Mouse (Mus musculus): Measurements from ENCODE around the gene Slc25a15. TPM values are rescaled to one million over a fixed set of nuclear protein-coding genes. Genes with fewer than 3 reads are reported as not detected.

The Slc25a15 gene
- polyA plus RNA-seq (2016; fragmentation: Nextera tagmentation; extraction: Ambion mirVana), result 11.6 and 14.2 TPM in 2 replicates

DNA sequence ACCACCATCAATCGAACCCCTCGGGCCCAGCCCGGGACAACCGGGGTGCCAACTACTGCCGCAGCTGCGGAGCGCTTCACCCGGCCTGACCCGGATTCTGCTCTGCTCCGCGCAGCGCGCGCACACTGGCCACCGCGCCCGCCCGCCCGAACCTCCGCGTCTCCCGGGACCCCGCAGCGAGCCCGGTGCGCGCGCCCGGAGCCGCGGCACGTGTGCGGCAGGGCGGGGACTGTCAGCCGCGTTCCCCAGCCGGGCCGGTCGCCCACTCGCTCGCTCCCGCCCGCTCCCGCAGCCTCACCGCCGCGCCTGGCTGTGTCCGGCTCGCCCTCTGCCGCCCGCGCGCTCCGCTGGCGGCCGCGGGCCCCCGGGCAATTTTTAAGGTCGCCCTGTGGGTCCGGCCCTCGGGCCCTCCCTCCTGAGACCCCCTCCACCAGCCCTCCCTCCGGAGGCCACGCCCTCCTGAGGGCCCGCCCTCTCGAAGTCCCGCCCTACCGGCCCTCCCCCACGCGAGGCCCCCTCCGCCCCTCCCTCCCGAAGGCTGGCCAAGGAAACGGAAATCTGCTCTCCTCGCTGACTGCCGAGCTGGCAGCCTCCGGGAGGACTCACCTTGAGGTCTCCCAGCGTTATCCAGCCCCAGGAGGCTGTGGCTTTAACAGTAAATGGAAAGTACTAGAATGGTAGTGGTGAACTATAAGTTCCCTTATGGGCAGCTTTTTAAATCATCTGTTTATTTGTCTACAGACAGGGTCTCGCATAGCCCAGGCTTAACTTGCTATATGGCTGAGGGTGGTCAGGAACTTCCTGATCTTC is at the start of gene Slc25a15:
Gene Slc25a15, minus strand, starts transcription at position 456 of the 810 bp plus-strand sequence.
- Histone ChIP-seq H3K27ac (peak within 1 kb of the TSS; percentile 57; the same call in 1 of the 2 replicates), H3K9ac (peak within 1 kb of the TSS; percentile 70), H3K27me3 (replicated peaks) (no peaks in the 10 kb centered on the region), H3K4me1 (peaks cover 3% of the 10 kb centered on the region; the same call in 1 of the 2 replicates), H3K36me3 (no peaks in the 10 kb centered on the region), H3K4me3 (peak within 1 kb of the TSS; percentile 71), H3K4me2 (replicated peaks) (peak within 1 kb of the TSS; percentile 87), H3K9me3 (0 out of 2 replicates have a peak, but pooled peaks cover 4% of the 10 kb centered on the region)
- ATAC-seq (ENCODE audit: low FRiP score, low read depth), result peak; percentile 92
- under 1% methylated on average over 77 of the region's 77 CpGs for WGBS

DNA sequence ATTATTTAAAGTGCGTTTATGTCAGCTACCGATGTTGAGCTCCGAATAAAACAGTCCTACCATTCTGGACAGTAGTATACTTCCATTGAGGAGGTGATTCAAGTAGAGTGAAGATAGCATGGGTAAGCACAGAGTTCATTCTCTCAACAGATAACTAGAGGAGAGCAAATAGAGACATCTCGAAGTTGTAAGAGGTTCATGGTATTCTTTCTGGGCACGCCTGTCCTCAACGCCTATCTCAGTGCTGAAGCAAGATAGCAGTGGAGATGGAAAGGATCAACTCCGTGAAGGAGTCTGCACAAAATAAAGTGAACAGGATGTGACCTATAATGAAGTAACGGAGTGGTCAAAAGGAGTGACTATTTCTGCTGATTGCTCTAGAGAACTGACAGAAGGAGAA is 13.6 kb upstream of the Slc25a15 start:
- no peak for ATAC-seq (ENCODE audit: low FRiP score, low read depth)
- Histone ChIP-seq H3K9me3 (no peaks in the 10 kb centered on the region), H3K36me3 (peaks cover 9% of the 10 kb centered on the region), H3K4me1 (peaks cover 8% of the 10 kb centered on the region; the same call in 1 of the 2 replicates), H3K27ac (no peak overlapping the region), H3K27me3 (replicated peaks) (no peaks in the 10 kb centered on the region), H3K9ac (peak overlapping the region; percentile 86), H3K4me2 (replicated peaks) (peak overlapping the region; percentile 82), H3K4me3 (peak overlapping the region; percentile 86)
- WGBS, result 23% methylated on average over 8 of the region's 8 CpGs

GRCm38 (mm10) chr8:22411282-22411702 is 12.9 kb upstream of the Slc25a15 start, which contains the start of gene Mrps31:
Gene Mrps31, plus strand, starts transcription at chr8:22411361.
- under 1% methylated on average over 25 of the region's 25 CpGs for WGBS

DNA sequence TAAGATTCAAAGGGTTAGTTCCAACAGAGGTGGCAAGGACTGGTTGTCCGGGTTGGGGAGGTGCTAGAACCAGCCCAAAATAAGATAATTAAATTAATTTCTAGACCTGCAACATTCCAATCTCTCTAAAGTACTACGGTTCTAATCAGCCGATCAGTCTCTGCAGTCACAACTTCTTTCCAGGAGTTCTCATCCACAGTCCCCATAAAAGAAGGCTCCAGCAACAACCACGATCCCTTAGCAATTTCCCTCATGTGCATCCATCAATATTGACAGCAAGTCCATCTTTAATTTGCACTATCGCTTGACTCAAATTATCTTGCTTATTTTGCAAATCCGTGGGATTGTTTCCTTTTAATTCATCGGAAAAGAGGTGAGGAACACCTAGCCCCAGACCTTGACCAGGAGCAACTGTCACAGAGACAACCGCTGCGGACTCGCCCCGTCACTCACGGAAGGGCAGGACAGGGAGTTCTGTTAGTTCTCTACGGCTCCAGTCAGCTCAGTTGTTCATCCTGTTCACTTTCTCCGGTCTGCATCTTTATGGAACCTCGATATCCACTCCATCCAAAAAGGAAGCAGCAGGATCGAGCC is 12.4 kb upstream of the Slc25a15 start:
- Histone ChIP-seq H3K4me2 (replicated peaks) (peak overlapping the region; percentile 82), H3K4me3 (peak overlapping the region; percentile 86), H3K27ac (0 out of 2 replicates have a peak overlapping the region, but pooled peaks have one; percentile 1), H3K9ac (peak overlapping the region; percentile 86), H3K9me3 (no peaks in the 10 kb centered on the region), H3K4me1 (peaks cover 8% of the 10 kb centered on the region; the same call in 1 of the 2 replicates), H3K27me3 (replicated peaks) (no peaks in the 10 kb centered on the region), H3K36me3 (peaks cover 3% of the 10 kb centered on the region; the same call in 1 of the 2 replicates)
- ATAC-seq (ENCODE audit: low FRiP score, low read depth), result peak; percentile 75
- 16% methylated on average over 16 of the region's 16 CpGs for WGBS

More at GRCm38 (mm10) chr8:22411282-22411702, 12.9 kb upstream of the Slc25a15 start, which contains the start of gene Mrps31:
- peak within 1 kb of the TSS; percentile 86 for H3K9ac ChIP-seq
- peaks cover 8% of the 10 kb centered on the region; the same call in 1 of the 2 replicates for H3K4me1 ChIP-seq
- no peaks in the 10 kb centered on the region for H3K27me3 ChIP-seq (replicated peaks)
- peaks cover 8% of the 10 kb centered on the region for H3K36me3 ChIP-seq
- peak within 1 kb of the TSS; percentile 82 for H3K4me2 ChIP-seq (replicated peaks)
- H3K27ac ChIP-seq, result 0 out of 2 replicates have a peak within 1 kb of the TSS, but pooled peaks have one; percentile 1
- H3K4me3 ChIP-seq, result peak within 1 kb of the TSS; percentile 86
- peak; percentile 91 for ATAC-seq (ENCODE audit: low FRiP score, low read depth)
- no peaks in the 10 kb centered on the region for H3K9me3 ChIP-seq

DNA sequence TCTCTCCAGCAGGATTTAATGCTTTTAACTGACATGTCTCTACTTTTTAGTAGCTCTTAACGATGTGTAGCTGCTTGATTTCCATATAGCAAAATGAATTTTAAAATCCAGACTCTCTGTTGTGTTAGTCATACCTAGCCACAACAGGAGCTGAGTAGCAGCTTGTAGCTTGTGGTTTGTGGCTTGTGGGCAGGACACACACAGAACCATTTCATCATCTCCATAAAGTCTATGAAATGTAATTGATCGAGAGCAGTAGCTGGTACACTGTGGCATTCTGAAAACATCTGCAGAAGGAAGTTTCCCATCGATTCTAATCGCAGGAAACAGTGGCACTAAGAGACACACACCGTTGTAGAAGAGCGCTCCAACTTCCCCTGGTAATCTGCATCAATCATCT is 7.3 kb upstream of the Slc25a15 start:
- H3K4me1 ChIP-seq, result no peaks in the 10 kb centered on the region
- 80% methylated on average over 6 of the region's 6 CpGs for WGBS
- ATAC-seq (ENCODE audit: low FRiP score, low read depth), result no peak
- no peaks in the 10 kb centered on the region for H3K9me3 ChIP-seq
- no peak overlapping the region for H3K27ac ChIP-seq
- no peak overlapping the region for H3K4me3 ChIP-seq
- no peaks in the 10 kb centered on the region for H3K36me3 ChIP-seq
- no peaks in the 10 kb centered on the region for H3K27me3 ChIP-seq (replicated peaks)
- no peak overlapping the region for H3K4me2 ChIP-seq (replicated peaks)
- H3K9ac ChIP-seq, result no peak overlapping the region

- H3K27ac ChIP-seq, result no peak overlapping the region
- no peak overlapping the region for H3K4me2 ChIP-seq (replicated peaks)
- H3K27me3 ChIP-seq (replicated peaks), result no peaks in the 10 kb centered on the region
- H3K9me3 ChIP-seq, result 0 out of 2 replicates have a peak, but pooled peaks cover 4% of the 10 kb centered on the region
- H3K4me3 ChIP-seq, result no peak overlapping the region
- ATAC-seq (ENCODE audit: low FRiP score, low read depth), result no peak
- H3K4me1 ChIP-seq, result no peaks in the 10 kb centered on the region
- no peak overlapping the region for H3K9ac ChIP-seq
- WGBS, result 96% methylated on average over 2 of the region's 2 CpGs
- H3K36me3 ChIP-seq, result no peaks in the 10 kb centered on the region
Observed at GRCm38 (mm10) chr8:22403235-22403634, 4.8 kb upstream of the Slc25a15 start.

- Histone ChIP-seq H3K36me3 (no peaks in the 10 kb centered on the region), H3K9me3 (0 out of 2 replicates have a peak, but pooled peaks cover 4% of the 10 kb centered on the region), H3K4me2 (replicated peaks) (no peak overlapping the region), H3K9ac (no peak overlapping the region), H3K4me1 (peaks cover 3% of the 10 kb centered on the region; the same call in 1 of the 2 replicates), H3K27me3 (replicated peaks) (no peaks in the 10 kb centered on the region), H3K4me3 (no peak overlapping the region), H3K27ac (no peak overlapping the region)
- 85% methylated on average over 4 of the region's 4 CpGs for WGBS
- ATAC-seq (ENCODE audit: low FRiP score, low read depth), result no peak
Observed at GRCm38 (mm10) chr8:22400593-22400992, 2.2 kb upstream of the Slc25a15 start.

DNA sequence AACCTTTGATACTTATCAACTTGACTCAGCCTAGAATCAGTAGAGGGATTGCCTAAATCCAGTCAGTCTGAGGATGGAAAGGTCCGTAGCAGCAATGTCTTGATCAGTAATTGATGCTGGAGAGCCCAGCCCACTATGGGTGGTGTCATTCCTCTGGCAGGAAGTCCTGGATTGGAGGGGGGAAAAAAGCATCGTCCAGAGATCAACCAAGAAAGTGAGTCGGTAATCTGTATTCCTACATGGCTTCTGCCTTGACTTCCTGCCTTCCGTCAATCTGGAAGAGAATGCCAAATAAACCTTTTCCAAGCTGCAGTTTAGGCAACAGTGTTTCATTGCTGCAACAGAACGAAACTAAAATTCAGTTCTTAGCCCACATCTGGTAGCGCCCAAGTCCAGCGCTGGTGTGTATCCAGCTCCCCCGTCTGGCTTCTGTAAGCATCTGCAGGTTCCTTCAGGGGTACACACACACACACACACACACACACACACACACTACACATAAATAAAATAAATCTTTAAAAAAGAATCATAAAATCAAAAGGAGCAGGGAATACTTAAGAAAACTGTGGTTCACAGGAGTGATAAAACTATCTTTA is 986 bp upstream of the Slc25a15 start:
- H3K27ac ChIP-seq, result no peak overlapping the region
- 86% methylated on average over 8 of the region's 8 CpGs for WGBS
- H3K9me3 ChIP-seq, result 0 out of 2 replicates have a peak, but pooled peaks cover 4% of the 10 kb centered on the region
- H3K36me3 ChIP-seq, result no peaks in the 10 kb centered on the region
- no peak overlapping the region for H3K4me3 ChIP-seq
- no peaks in the 10 kb centered on the region for H3K27me3 ChIP-seq (replicated peaks)
- no peak overlapping the region for H3K9ac ChIP-seq
- H3K4me1 ChIP-seq, result peaks cover 3% of the 10 kb centered on the region; the same call in 1 of the 2 replicates
- ATAC-seq (ENCODE audit: low FRiP score, low read depth), result no peak
- H3K4me2 ChIP-seq (replicated peaks), result peak overlapping the region; percentile 87

GRCm38 (mm10) chr8:22397811-22398141 is 621 bp downstream of the Slc25a15 start:
- Histone ChIP-seq H3K4me3 (peak overlapping the region; percentile 71), H3K36me3 (no peaks in the 10 kb centered on the region), H3K4me2 (replicated peaks) (peak overlapping the region; percentile 87), H3K4me1 (peaks cover 3% of the 10 kb centered on the region; the same call in 1 of the 2 replicates), H3K9ac (peak overlapping the region; percentile 70), H3K9me3 (0 out of 2 replicates have a peak, but pooled peaks cover 4% of the 10 kb centered on the region), H3K27me3 (replicated peaks) (no peaks in the 10 kb centered on the region), H3K27ac (peak overlapping the region; percentile 57; the same call in 1 of the 2 replicates)
- ATAC-seq (ENCODE audit: low FRiP score, low read depth), result no peak
- under 1% methylated on average over 13 of the region's 13 CpGs for WGBS

DNA sequence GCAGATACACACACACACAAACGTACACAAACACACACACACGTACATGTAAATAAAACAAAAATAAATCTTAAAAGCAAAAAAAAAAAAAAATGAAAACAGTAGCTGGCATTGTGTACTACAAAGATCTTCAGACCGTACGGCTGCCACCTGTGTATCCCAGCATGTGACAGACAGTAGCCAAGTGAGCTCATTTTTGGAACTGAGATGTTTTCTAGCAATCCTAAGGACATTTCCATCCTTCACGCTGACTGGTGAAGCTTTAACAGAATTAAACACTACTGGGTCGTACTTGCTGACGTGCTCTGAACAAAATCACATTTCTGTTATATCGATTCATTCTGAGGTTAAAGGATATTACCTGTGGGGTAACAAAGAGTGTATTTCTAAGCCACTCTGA is 3.1 kb downstream of the Slc25a15 start:
- Histone ChIP-seq H3K27me3 (replicated peaks) (no peaks in the 10 kb centered on the region), H3K4me1 (peaks cover 3% of the 10 kb centered on the region; the same call in 1 of the 2 replicates), H3K9me3 (0 out of 2 replicates have a peak, but pooled peaks cover 4% of the 10 kb centered on the region), H3K36me3 (no peaks in the 10 kb centered on the region; the same call in 1 of the 2 replicates), H3K4me2 (replicated peaks) (no peak overlapping the region), H3K4me3 (no peak overlapping the region), H3K9ac (no peak overlapping the region), H3K27ac (no peak overlapping the region)
- ATAC-seq (ENCODE audit: low FRiP score, low read depth), result no peak
- WGBS, result 94% methylated on average over 8 of the region's 8 CpGs

- Histone ChIP-seq H3K4me2 (replicated peaks) (no peak overlapping the region), H3K4me1 (peaks cover 3% of the 10 kb centered on the region; the same call in 1 of the 2 replicates), H3K9me3 (0 out of 2 replicates have a peak, but pooled peaks cover 2% of the 10 kb centered on the region), H3K36me3 (peaks cover 5% of the 10 kb centered on the region; the same call in 1 of the 2 replicates), H3K27ac (no peak overlapping the region), H3K27me3 (replicated peaks) (no peaks in the 10 kb centered on the region), H3K4me3 (no peak overlapping the region), H3K9ac (no peak overlapping the region)
- 86% methylated on average over 4 of the region's 4 CpGs for WGBS
- ATAC-seq (ENCODE audit: low FRiP score, low read depth), result no peak
Observed at GRCm38 (mm10) chr8:22394471-22394870, 3.9 kb downstream of the Slc25a15 start.

All from neural tube, embryonic 12.5 days (tissue).